Mouse (Mus musculus): Measurements from ENCODE around the gene Pcare. TPM values are rescaled to one million over a fixed set of nuclear protein-coding genes. Genes with fewer than 3 reads are reported as not detected.
A peak's percentile ranks its signal among the peaks of the same experiment; 100 is the strongest.
"Not testable (repeated sequence)": the region's sequence is repeated elsewhere in the genome, so short reads cannot be mapped to it uniquely, and the experiment has no call there.

The Pcare gene
- under 1 TPM; 0.26 to 0.41 TPM for total RNA-seq (2021)
- long read RNA-seq, experiment 1, result 0 reads
- long read RNA-seq, experiment 2, result 0 reads

GRCm38 (mm10) chr17:71752831-71753230 is at the start of gene Pcare:
Gene Pcare, minus strand, starts transcription at chr17:71752894.
- DNase-seq, result no peak

GRCm38 (mm10) chr17:71795521-71796205 is 43.0 kb upstream of the Pcare start:
- peak; percentile 25 to 55 for DNase-seq
- intact Hi-C loops (cut with DNase I), result no loop called here

More at GRCm38 (mm10) chr17:71752831-71753230, at the start of gene Pcare:
- intact Hi-C loops (cut with DNase I), result no loop called here

DNA sequence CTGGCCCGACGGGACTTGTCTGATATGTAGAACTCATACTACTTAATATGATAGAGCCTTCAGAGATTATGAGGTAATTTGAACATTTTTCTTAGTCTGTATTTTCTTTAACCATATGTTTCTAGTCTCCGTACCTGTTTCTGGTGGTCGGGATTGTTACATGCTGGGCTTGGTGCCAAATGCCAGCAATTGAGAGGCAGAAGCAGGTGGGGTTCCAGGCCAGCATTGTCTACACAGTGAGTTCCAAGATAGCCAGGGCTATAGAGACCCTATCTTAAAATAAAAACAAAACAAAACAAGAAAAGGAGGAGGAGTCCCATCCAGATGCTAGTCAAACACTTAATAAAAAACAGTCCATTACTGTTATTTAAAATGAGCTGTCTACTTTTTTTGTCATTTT is 38.9 kb upstream of the Pcare start:
- intact Hi-C loops (cut with DNase I), result no loop called here
- DNase-seq, result no peak

DNA sequence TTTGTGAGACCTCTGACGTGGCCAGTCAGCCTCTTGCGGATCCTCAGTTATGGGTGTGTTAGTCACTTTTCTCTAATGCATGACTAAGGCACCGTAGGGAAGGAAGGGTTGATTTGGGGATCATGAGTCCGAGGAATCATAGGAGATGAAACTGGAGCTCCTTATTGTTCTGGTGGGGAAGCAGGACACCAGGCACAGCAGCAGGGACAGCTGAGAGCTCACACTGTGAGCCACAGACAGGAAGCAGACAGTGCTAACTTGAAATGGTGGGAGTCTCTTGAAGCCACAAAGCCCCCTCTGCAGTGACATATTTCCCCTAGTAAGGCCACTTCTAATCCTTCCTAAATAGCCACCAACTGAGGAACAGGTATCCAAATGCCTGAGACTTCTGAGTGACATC is 38.4 kb upstream of the Pcare start:
- DNase-seq, result no peak
- intact Hi-C loops (cut with DNase I), result no loop called here

DNA sequence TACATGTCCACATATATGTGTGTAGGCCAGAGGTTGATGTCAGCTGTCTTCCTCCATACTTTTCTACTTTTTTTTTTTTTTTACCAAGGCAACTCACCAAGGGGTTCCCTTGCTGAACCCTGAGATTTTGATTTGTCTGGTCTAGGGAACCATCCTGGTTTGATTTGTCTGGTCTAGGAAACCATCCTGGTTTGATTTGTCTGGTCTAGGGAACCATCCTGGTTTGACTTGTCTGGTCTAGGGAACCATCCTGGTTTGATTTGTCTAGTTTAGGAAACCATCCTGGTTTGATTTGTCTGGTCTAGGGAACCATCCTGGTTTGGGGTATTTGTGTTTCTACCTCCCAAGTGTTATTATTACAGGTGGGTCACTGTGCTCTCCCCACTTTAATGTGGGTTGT is 33.8 kb upstream of the Pcare start:
- DNase-seq, result no peak
- intact Hi-C loops (cut with DNase I), result no loop called here

DNA sequence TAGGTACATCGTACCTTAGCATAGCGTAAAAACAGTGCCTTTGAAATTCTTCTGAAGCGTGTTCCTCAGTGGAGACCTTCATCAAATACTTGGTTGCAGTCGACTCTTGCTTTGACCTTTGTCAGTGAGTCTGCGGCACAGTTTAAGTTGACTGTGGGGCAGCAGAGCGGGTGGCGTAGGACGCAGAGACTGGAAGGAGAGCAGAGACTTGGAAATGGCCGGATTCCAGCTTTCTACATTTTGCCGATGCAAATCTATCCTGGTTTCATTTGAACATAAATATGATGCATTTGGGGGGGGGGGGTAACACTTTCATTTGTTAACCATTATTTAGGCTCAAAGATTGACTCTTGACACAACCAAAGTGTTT is 30.7 kb upstream of the Pcare start:
- intact Hi-C loops (cut with DNase I), result loop anchor here (5.0 kb wide), 2 partner anchors 41 to 111 kb away; partner anchors contain the start of gene Togaram2
- no peak for DNase-seq

- DNase-seq, result peak; percentile 36 to 39
- intact Hi-C loops (cut with DNase I), result loop anchor here (5.0 kb wide), 2 partner anchors 41 to 111 kb away; partner anchors contain the start of gene Togaram2
Measured at GRCm38 (mm10) chr17:71782699-71783365, 30.1 kb upstream of the Pcare start.

DNA sequence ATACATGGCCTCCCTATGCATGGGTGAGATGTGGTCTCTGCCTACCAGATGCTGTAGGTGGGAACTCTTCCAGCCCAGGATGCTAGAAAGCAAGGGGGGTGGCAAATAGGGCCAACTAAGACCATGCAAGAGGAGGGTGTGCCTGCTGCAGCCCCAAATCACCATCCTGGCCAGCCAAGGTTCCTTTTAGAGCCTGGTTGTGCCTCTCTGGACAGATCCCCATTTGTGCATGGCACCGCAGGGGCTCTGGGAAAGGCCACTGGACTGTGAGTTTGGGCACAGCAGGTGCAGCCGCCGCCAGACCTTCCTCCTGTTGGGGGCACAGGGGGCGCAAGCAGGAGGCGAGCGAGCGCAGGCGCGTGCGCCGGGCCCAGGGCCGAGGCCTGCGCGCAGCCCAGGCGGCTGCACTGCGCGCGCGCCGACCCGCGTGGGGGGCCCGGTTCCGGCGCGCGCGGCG is 29.6 kb upstream of the Pcare start:
- intact Hi-C loops (cut with DNase I), result loop anchor here (5.0 kb wide), 2 partner anchors 40 to 110 kb away; partner anchors contain the start of gene Togaram2
- no peak for DNase-seq

GRCm38 (mm10) chr17:71780945-71781344 is 28.3 kb upstream of the Pcare start:
- intact Hi-C loops (cut with DNase I), result loop anchor here (5.0 kb wide), 2 partner anchors 39 to 109 kb away; partner anchors contain the start of gene Togaram2
- DNase-seq, result peak; percentile 11 to 28

- intact Hi-C loops (cut with DNase I), result loop anchor here (5.0 kb wide), 2 partner anchors 38 to 108 kb away; partner anchors contain the start of gene Togaram2
- no peak for DNase-seq
Measured at GRCm38 (mm10) chr17:71780490-71780889, 27.8 kb upstream of the Pcare start.

DNA sequence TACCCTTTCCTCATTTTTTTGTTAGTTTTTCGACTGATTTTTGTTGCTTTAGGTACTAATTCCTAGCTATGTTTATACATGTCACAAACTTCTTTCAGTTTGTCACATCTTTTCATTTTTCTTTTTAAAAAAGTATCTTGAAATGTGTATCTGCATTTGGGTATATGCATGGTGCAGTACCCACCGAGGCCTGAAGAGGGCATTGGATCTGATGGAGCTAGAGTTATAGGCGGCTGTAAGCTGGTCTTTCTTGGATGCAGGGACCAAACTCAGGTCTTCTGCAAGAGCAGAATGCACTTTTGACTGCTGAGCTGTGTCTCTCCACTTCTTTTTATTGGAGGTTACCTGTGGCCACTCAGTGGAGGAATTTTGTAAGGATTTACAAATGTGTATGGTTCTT is 26.0 kb upstream of the Pcare start:
- intact Hi-C loops (cut with DNase I), result no loop called here
- no peak for DNase-seq

DNA sequence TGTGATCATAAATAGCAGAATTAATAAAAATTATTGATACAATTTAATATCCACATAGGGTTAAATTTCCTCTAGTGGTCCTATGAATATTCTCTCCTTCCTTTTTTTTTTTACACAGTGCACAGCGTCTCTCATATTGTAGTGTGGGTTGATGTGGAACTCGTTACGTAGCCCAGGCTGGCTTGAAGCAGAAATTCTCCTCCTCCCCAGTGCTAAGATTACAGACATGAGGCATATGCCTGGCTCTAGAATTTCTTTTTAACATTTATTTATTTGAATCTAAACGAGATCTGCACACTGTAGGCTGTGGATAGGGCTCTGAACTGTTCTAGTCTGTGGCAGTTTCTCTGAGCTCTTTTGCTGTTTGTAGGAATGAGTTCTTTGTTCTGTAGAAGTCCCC is 22.6 kb upstream of the Pcare start:
- intact Hi-C loops (cut with DNase I), result no loop called here
- DNase-seq, result no peak

DNA sequence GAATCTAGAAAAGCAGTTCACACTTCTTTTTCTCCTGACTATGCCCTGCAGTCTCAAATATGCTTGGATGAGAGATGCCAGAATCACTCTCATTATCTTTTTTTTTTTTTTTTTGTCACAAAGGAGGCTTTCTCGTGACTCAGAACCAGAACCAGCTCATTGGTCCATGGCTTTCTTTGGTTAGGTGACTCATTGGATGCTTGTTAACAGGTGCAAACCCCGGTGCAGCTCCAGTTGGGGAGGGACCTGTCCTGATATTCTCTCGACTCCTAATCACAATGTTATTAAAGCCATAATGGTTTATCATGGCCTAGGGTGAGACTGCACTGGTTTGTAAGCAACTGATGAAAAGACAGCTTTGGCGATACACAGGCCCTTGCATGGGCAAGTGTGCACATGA is 21.5 kb upstream of the Pcare start:
- DNase-seq, result no peak
- intact Hi-C loops (cut with DNase I), result no loop called here

DNA sequence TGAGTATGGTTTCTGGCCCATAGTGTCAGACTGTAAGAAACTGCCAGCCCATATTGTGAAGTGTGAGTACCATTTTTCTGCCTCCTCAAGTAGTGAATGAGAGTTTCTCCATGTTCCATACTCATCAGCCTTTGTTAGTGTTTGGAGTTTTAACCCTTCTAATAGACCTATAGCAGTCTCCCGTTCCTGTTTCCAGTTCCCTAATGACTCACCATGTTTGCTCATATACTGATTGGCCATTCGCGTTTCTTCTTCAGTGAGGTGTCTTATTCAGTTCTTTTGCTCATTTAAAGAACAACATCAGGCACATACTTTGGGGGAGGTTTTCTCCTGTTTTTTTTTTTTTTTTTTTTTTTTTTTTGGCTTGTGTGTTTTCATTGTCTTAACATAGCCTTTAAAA is 18.0 kb upstream of the Pcare start:
- intact Hi-C loops (cut with DNase I), result no loop called here
- DNase-seq, result no peak

GRCm38 (mm10) chr17:71769564-71769963 is 16.9 kb upstream of the Pcare start:
- intact Hi-C loops (cut with DNase I), result no loop called here
- no peak for DNase-seq

- intact Hi-C loops (cut with DNase I); DNase-seq: not testable (repeated sequence)
Measured at GRCm38 (mm10) chr17:71768173-71768572, 15.5 kb upstream of the Pcare start, which contains the start of gene Clip4. Gene Clip4, plus strand, starts transcription at chr17:71768473.

DNA sequence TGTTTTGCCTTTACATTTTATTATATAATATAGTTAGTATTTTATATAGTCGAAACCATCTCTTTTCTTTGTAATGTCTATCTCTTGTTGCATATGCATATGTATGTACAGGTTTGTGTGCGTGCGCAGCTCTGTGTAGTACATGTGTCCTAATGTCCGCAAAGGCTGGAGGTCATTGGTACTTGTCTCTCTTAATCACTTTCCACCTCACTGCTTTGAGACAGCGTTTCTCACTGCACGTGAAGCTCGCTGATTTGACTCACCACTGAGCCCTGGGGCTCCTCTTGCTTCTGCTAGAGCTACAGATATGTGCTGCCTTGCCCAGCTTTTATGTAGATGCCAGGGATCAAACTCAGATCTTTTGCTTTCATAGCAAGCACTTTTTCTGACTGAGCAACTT is 7.8 kb upstream of the Pcare start:
- no peak for DNase-seq
- intact Hi-C loops (cut with DNase I), result no loop called here

GRCm38 (mm10) chr17:71749616-71750168 is 3.0 kb downstream of the Pcare start:
- intact Hi-C loops (cut with DNase I), result no loop called here
- no peak for DNase-seq

GRCm38 (mm10) chr17:71747561-71747960 is 5.1 kb downstream of the Pcare start:
- intact Hi-C loops (cut with DNase I), result no loop called here
- DNase-seq, result no peak

DNA sequence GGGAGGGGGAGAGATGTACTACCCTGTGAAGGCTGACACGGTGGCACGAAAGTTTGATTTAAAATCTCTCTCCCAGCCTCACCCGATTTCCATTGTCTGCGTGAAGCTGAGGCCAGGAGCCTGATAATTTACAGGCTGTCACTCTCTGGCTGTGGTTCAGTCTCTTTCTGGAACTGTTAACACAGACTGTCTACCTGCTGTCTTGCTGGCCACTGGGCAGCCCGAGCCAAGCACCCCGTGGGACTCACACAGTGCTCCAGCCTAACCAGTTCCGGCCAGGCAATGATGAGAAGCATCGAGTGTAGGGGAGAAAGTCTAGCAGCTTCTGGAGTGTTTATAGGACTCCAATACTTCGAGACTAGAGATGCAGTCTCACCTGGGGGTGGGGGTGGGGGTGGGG is 6.6 kb downstream of the Pcare start:
- no peak for DNase-seq
- intact Hi-C loops (cut with DNase I), result no loop called here

DNA sequence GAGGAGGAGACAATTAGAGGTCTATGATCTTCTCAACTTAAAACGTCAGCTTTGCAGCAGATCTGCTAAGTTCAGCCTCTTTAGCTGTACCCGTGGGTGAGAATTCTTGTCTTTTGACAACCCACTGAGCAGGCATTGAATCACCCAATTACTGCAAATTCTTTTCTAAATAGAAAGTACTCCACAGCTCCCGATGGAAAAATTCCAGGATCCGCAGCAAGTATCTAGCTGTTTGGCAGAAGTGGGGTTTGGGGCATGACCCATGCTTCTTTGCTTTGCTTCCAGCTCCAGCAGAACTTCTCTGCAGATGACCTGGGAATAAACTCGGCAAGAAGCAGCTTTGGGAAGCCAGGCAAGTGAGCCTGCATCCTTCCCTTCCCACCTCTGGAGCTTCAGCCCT is 9.8 kb downstream of the Pcare start:
- intact Hi-C loops (cut with DNase I), result loop anchor here (5.0 kb wide), 1 partner anchor 39 kb away; no protein-coding TSS in a partner anchor
- peak in 1 of 2 experiments; percentile 22 for DNase-seq
